Mouse (Mus musculus) limb, embryonic 15.5 days (tissue): ENCODE measurements at regions not wholly inside any gene's neighbourhood (a gene's known extent, or its start where the extent isn't known, plus 50 kb on each side); places are given as distances from the start of the nearest gene placed in this dataset.

Experiments used
- ATAC-seq: fragments of 200-750 bp; cut with Nextera tagmentation; 2 replicates; pipeline ENCODE4 v1.8.0; 2017; ENCODE audit warnings: low read depth, moderate TSS enrichment; ENCODE audit not compliant: insufficient number of reproducible peaks, low FRiP score, low TSS enrichment
- H3K27ac ChIP-seq: fragments of 300-500 bp; sonication (generic); 2 replicates; pipeline ENCODE4 v1.5.1; 2015; ENCODE audit warnings: moderate library complexity, mild to moderate bottlenecking, inconsistent platforms
- H3K27me3 ChIP-seq: fragments of 300-500 bp; sonication (generic); 2 replicates; pipeline ENCODE4 v1.6.1; 2015; ENCODE audit warnings: inconsistent platforms
- H3K36me3 ChIP-seq: fragments of 300-500 bp; sonication (generic); 2 replicates; pipeline ENCODE4 v1.6.1; 2015; ENCODE audit warnings: inconsistent platforms
- H3K4me1 ChIP-seq: fragments of 300-500 bp; sonication (generic); 2 replicates; pipeline ENCODE4 v1.6.1; 2015; ENCODE audit warnings: inconsistent platforms
- H3K4me2 ChIP-seq: fragments of 300-500 bp; sonication (generic); 2 replicates; pipeline ENCODE4 v1.6.1; 2015; ENCODE audit warnings: mild to moderate bottlenecking, inconsistent platforms
- H3K4me3 ChIP-seq: fragments of 300-500 bp; sonication (generic); 2 replicates; pipeline ENCODE4 v1.5.1; 2015; ENCODE audit warnings: mild to moderate bottlenecking, inconsistent platforms
- H3K9ac ChIP-seq: fragments of 300-500 bp; sonication (generic); 2 replicates; pipeline ENCODE4 v1.6.1; 2015; ENCODE audit warnings: inconsistent platforms
- H3K9me3 ChIP-seq: fragments of 300-500 bp; sonication (generic); 2 replicates; pipeline ENCODE4 v1.6.1; 2016; ENCODE audit warnings: inconsistent platforms
- WGBS: fragments of 180-500 bp; shearing (Covaris S2); methylation state at CpG from one replicate; pipeline ENCODE4 v1.1.7; 2015; 5-methylcytosine and 5-hydroxymethylcytosine counted together

DNA sequence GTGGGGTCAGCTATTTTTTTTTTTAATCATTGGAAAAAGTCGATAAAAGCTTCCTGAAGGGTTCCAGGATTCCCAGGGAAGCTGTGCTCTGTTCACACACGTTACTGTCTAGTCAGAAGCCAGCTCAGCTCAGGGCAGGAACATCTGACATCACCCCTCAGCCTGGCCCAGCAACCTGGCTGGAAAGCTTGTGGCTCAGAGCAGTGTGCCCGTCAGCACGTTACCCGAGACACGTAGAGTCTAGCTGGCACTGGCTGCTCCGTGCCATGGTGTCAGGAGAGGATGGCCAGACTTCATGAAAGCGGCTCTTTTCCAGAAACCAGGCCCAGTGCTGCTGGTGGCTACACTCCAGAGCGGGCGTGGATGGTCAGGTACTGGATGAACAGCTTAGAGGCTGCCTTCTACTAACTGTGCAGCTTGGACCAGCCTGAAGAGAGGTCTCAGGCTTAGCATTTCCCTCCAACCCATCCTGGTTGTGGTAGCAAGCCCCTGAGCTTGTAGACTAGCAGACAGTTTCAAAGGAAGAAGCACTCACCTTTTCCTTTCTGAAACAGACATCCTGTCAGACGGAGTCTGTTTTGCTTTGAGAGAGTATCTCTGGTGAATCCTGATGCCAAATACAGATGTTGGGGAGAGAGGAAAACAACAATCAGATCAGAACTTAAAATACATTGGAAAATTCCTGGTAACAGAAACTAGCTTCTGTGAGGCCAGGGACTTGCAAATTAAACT, 331.1 kb upstream of the Id2 start:
- 0 out of 2 replicates have a peak, but pooled peaks have one; percentile 30 for ATAC-seq
- Histone ChIP-seq H3K4me3 (no peak overlapping the region), H3K27ac (no peak overlapping the region), H3K36me3 (no peaks in the 10 kb centered on the region), H3K4me1 (no peaks in the 10 kb centered on the region), H3K27me3 (no peaks in the 10 kb centered on the region), H3K9me3 (no peaks in the 10 kb centered on the region), H3K9ac (no peak overlapping the region), H3K4me2 (no peak overlapping the region)
- 72% methylated on average over 11 of the region's 11 CpGs for WGBS

- H3K27me3 ChIP-seq, result no peaks in the 10 kb centered on the region
- H3K27ac ChIP-seq, result no peak overlapping the region
- 79% methylated on average over 4 of the region's 4 CpGs for WGBS
- H3K4me2 ChIP-seq, result no peak overlapping the region
- ATAC-seq, result no peak
- H3K4me1 ChIP-seq, result 0 out of 2 replicates have a peak, but pooled peaks cover under 1% of the 10 kb centered on the region
- H3K4me3 ChIP-seq, result no peak overlapping the region
- no peaks in the 10 kb centered on the region for H3K36me3 ChIP-seq
- no peak overlapping the region for H3K9ac ChIP-seq
- H3K9me3 ChIP-seq, result no peaks in the 10 kb centered on the region
Observed at GRCm38 (mm10) chr12:25417336-25417735, 320.4 kb upstream of the Id2 start.

DNA sequence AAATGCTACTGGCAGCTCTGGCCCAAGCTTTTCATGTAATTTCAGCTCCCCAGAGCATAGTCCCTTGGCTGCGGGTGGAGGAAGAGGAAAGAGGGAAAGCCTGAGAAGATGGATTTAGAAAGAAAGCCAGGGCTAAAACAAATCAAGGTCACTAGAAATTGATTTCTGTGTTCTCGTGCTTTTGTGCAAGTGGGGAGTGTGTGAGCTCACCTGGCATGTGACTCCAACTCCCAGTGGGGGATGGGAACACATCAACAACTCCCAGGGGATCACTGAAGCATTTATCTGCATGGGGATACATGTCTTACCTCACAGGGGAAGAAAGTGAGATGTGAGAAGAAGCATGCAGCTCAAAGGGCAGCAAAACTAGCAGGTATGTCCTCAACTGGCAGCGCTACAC, 319.6 kb upstream of the Id2 start:
- Histone ChIP-seq H3K27ac (no peak overlapping the region), H3K36me3 (no peaks in the 10 kb centered on the region), H3K27me3 (no peaks in the 10 kb centered on the region), H3K4me1 (0 out of 2 replicates have a peak, but pooled peaks cover 2% of the 10 kb centered on the region), H3K4me2 (no peak overlapping the region), H3K9ac (no peak overlapping the region), H3K4me3 (no peak overlapping the region), H3K9me3 (no peaks in the 10 kb centered on the region)
- 79% methylated on average over 3 of the region's 3 CpGs for WGBS
- no peak for ATAC-seq

GRCm38 (mm10) chr12:25415641-25416040, 318.7 kb upstream of the Id2 start:
- Histone ChIP-seq H3K4me3 (no peak overlapping the region), H3K27me3 (no peaks in the 10 kb centered on the region), H3K9ac (no peak overlapping the region), H3K4me2 (no peak overlapping the region), H3K4me1 (0 out of 2 replicates have a peak, but pooled peaks cover 2% of the 10 kb centered on the region), H3K9me3 (no peaks in the 10 kb centered on the region), H3K27ac (no peak overlapping the region), H3K36me3 (no peaks in the 10 kb centered on the region)
- ATAC-seq, result no peak
- 45% methylated on average over 3 of the region's 3 CpGs for WGBS

GRCm38 (mm10) chr12:25415232-25415631, 318.3 kb upstream of the Id2 start:
- no peak overlapping the region for H3K4me2 ChIP-seq
- WGBS, result 39% methylated on average over 2 of the region's 2 CpGs
- H3K4me1 ChIP-seq, result 0 out of 2 replicates have a peak, but pooled peaks cover 2% of the 10 kb centered on the region
- no peak overlapping the region for H3K4me3 ChIP-seq
- no peak overlapping the region for H3K9ac ChIP-seq
- H3K27me3 ChIP-seq, result no peaks in the 10 kb centered on the region
- no peak overlapping the region for H3K27ac ChIP-seq
- H3K36me3 ChIP-seq, result no peaks in the 10 kb centered on the region
- ATAC-seq, result no peak
- no peaks in the 10 kb centered on the region for H3K9me3 ChIP-seq

- H3K36me3 ChIP-seq, result no peaks in the 10 kb centered on the region
- no peak overlapping the region for H3K4me3 ChIP-seq
- WGBS, result 94% methylated on average over 2 of the region's 2 CpGs
- H3K4me1 ChIP-seq, result 0 out of 2 replicates have a peak, but pooled peaks cover under 1% of the 10 kb centered on the region
- no peak for ATAC-seq
- no peaks in the 10 kb centered on the region for H3K27me3 ChIP-seq
- H3K27ac ChIP-seq, result no peak overlapping the region
- H3K4me2 ChIP-seq, result no peak overlapping the region
- no peak overlapping the region for H3K9ac ChIP-seq
- H3K9me3 ChIP-seq, result no peaks in the 10 kb centered on the region
Observed at GRCm38 (mm10) chr12:25407301-25407700, 310.4 kb upstream of the Id2 start.

- H3K36me3 ChIP-seq, result no peaks in the 10 kb centered on the region
- no peak overlapping the region for H3K27ac ChIP-seq
- no peak overlapping the region for H3K9ac ChIP-seq
- WGBS, result 86% methylated on average over 5 of the region's 5 CpGs
- H3K4me2 ChIP-seq, result no peak overlapping the region
- no peaks in the 10 kb centered on the region for H3K27me3 ChIP-seq
- no peak overlapping the region for H3K4me3 ChIP-seq
- no peak for ATAC-seq
- no peaks in the 10 kb centered on the region for H3K4me1 ChIP-seq
- no peaks in the 10 kb centered on the region for H3K9me3 ChIP-seq
Observed at GRCm38 (mm10) chr12:25400326-25400725, 303.4 kb upstream of the Id2 start.

DNA sequence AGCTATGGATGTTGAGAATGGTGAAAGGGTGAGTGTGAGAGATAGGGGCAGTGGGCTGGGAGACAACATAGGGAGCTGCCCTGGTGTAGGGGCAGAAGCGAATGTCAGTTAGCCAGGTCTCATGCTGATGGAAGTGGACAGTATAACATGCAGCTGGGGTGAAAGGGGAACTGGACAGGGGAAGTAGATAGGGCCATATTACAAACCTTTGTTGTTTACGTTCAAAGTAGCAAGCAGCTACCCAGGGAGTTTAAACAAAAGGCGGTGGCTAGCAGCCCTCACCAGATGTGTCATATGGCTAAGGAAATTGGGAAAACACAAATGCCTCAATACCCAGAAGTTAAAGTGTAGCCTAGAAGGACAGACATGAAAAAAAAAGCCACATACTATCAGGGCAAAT, 301.8 kb upstream of the Id2 start:
- no peaks in the 10 kb centered on the region for H3K4me1 ChIP-seq
- ATAC-seq, result no peak
- no peak overlapping the region for H3K4me2 ChIP-seq
- no peaks in the 10 kb centered on the region for H3K27me3 ChIP-seq
- H3K4me3 ChIP-seq, result no peak overlapping the region
- no peak overlapping the region for H3K9ac ChIP-seq
- H3K36me3 ChIP-seq, result no peaks in the 10 kb centered on the region
- no peak overlapping the region for H3K27ac ChIP-seq
- WGBS, result 78% methylated on average over 3 of the region's 3 CpGs
- no peaks in the 10 kb centered on the region for H3K9me3 ChIP-seq

DNA sequence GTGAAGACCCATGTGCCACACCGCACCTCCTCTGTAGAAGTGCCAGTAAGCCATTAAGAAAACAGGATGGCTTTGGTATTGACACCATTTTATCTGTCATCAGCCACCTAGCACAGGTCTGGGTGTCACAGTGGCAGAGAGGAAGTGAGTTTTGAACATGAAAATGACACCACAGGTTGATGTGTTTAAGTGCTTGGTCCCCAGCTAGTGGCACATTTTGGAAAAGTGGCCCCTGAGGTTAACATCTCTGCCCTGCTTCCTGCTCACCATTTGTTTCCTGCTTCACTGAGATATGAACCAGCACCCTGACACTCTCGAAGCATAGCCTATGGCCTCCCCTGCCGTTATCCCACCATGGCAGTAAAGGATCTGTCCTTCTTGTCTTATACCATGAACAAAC, 297.4 kb upstream of the Id2 start:
- H3K27me3 ChIP-seq, result no peaks in the 10 kb centered on the region
- no peak for ATAC-seq
- no peak overlapping the region for H3K4me3 ChIP-seq
- no peaks in the 10 kb centered on the region for H3K36me3 ChIP-seq
- no peak overlapping the region for H3K9ac ChIP-seq
- no peaks in the 10 kb centered on the region for H3K9me3 ChIP-seq
- no peak overlapping the region for H3K27ac ChIP-seq
- H3K4me2 ChIP-seq, result no peak overlapping the region
- H3K4me1 ChIP-seq, result no peaks in the 10 kb centered on the region
- 89% methylated on average over 3 of the region's 3 CpGs for WGBS

GRCm38 (mm10) chr12:25393501-25393900, 296.6 kb upstream of the Id2 start:
- WGBS, result 80% methylated on average over 4 of the region's 4 CpGs
- no peak overlapping the region for H3K9ac ChIP-seq
- H3K4me1 ChIP-seq, result no peaks in the 10 kb centered on the region
- H3K4me2 ChIP-seq, result no peak overlapping the region
- ATAC-seq, result no peak
- H3K27ac ChIP-seq, result no peak overlapping the region
- H3K27me3 ChIP-seq, result no peaks in the 10 kb centered on the region
- no peaks in the 10 kb centered on the region for H3K36me3 ChIP-seq
- no peak overlapping the region for H3K4me3 ChIP-seq
- no peaks in the 10 kb centered on the region for H3K9me3 ChIP-seq

DNA sequence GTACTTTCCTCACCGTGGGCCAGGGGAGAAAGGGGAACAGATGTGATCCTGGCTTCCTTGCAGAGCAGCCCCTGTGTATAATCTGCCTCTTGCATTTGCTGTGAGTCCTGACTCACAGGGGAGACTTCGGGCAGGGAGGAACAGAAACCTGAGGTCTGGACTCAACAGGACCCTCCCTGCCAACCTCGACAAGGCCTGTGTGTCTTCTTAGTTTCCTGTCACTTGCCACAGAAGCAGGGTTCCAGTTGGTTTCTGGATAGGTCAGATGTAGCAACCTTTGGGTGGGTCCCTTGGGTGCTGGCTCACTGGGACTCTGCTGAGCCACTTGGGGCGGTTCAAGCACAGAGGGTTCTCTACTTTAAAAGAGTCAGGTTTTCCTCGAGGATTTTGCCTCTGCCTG, 292.3 kb upstream of the Id2 start:
- H3K36me3 ChIP-seq, result no peaks in the 10 kb centered on the region
- H3K4me2 ChIP-seq, result no peak overlapping the region
- WGBS, result 62% methylated on average over 5 of the region's 5 CpGs
- no peak overlapping the region for H3K9ac ChIP-seq
- H3K4me3 ChIP-seq, result no peak overlapping the region
- H3K9me3 ChIP-seq, result no peaks in the 10 kb centered on the region
- H3K27me3 ChIP-seq, result no peaks in the 10 kb centered on the region
- H3K27ac ChIP-seq, result no peak overlapping the region
- ATAC-seq, result no peak
- H3K4me1 ChIP-seq, result no peaks in the 10 kb centered on the region

GRCm38 (mm10) chr12:25387791-25388280, 290.9 kb upstream of the Id2 start:
- no peak overlapping the region for H3K9ac ChIP-seq
- no peaks in the 10 kb centered on the region for H3K9me3 ChIP-seq
- H3K4me1 ChIP-seq, result no peaks in the 10 kb centered on the region
- no peak overlapping the region for H3K4me3 ChIP-seq
- H3K27ac ChIP-seq, result no peak overlapping the region
- WGBS, result 47% methylated on average over 5 of the region's 5 CpGs
- H3K36me3 ChIP-seq, result no peaks in the 10 kb centered on the region
- no peaks in the 10 kb centered on the region for H3K27me3 ChIP-seq
- no peak for ATAC-seq
- H3K4me2 ChIP-seq, result no peak overlapping the region
